Mouse (Mus musculus) heart, embryonic 13.5 days (tissue): ENCODE results near the gene Ube3a. TPM values are rescaled to one million over a fixed set of nuclear protein-coding genes. Genes with fewer than 3 reads are reported as not detected.
A peak's percentile ranks its signal among the peaks of the same experiment; 100 is the strongest.

Source experiments
- ATAC-seq: fragments of 200-750 bp; cut with Nextera tagmentation; 2 replicates; pipeline ENCODE4 v1.8.0; 2017; ENCODE audit warnings: moderate TSS enrichment; ENCODE audit not compliant: insufficient number of reproducible peaks, low FRiP score, low TSS enrichment; ENCODE audit errors: extremely low read depth
- H3K27ac ChIP-seq: fragments of 300-500 bp; sonication (generic); replicated peaks from 2 replicates; pipeline ENCODE4 v1.5.1; 2015; ENCODE audit warnings: moderate library complexity, mild to moderate bottlenecking, inconsistent platforms
- H3K27me3 ChIP-seq: fragments of 300-500 bp; sonication (generic); replicated peaks from 2 replicates; pipeline ENCODE4 v1.6.1; 2015; ENCODE audit warnings: mild to moderate bottlenecking, inconsistent platforms
- H3K36me3 ChIP-seq: fragments of 300-500 bp; sonication (generic); 2 replicates; pipeline ENCODE4 v1.6.1; 2015; ENCODE audit warnings: mild to moderate bottlenecking, inconsistent platforms
- H3K4me1 ChIP-seq: fragments of 300-500 bp; sonication (generic); 2 replicates; pipeline ENCODE4 v1.6.1; 2015; ENCODE audit warnings: inconsistent platforms
- H3K4me2 ChIP-seq: fragments of 300-500 bp; sonication (generic); 2 replicates; pipeline ENCODE4 v1.6.1; 2015; ENCODE audit warnings: inconsistent platforms, mild to moderate bottlenecking, moderate library complexity
- H3K4me3 ChIP-seq: fragments of 300-500 bp; sonication (generic); 2 replicates; pipeline ENCODE4 v1.5.1; 2015; ENCODE audit warnings: moderate library complexity, mild to moderate bottlenecking, inconsistent platforms
- H3K9ac ChIP-seq: fragments of 300-500 bp; sonication (generic); 2 replicates; pipeline ENCODE4 v1.6.1; 2015; ENCODE audit warnings: inconsistent platforms, mild to moderate bottlenecking, moderate library complexity
- H3K9me3 ChIP-seq: fragments of 300-500 bp; sonication (generic); 2 replicates; pipeline ENCODE4 v1.6.1; 2016; ENCODE audit warnings: inconsistent platforms
- WGBS: fragments of 180-500 bp; shearing (Covaris S2); methylation state at CpG from one replicate; pipeline ENCODE4 v1.1.7; 2015; ENCODE audit warnings: mixed read lengths; 5-methylcytosine and 5-hydroxymethylcytosine counted together
- polyA plus RNA-seq: library from polyadenylated mRNA; unstranded; fragments of >200 nt; fragmentation: Nextera tagmentation; extraction: Ambion mirVana; gene quantifications from 2 replicates; pipeline ENCODE4 v1.2.1, GENCODE M21; 2015

Ube3a gene
- polyA plus RNA-seq = 96.1 and 109 TPM in 2 replicates

DNA sequence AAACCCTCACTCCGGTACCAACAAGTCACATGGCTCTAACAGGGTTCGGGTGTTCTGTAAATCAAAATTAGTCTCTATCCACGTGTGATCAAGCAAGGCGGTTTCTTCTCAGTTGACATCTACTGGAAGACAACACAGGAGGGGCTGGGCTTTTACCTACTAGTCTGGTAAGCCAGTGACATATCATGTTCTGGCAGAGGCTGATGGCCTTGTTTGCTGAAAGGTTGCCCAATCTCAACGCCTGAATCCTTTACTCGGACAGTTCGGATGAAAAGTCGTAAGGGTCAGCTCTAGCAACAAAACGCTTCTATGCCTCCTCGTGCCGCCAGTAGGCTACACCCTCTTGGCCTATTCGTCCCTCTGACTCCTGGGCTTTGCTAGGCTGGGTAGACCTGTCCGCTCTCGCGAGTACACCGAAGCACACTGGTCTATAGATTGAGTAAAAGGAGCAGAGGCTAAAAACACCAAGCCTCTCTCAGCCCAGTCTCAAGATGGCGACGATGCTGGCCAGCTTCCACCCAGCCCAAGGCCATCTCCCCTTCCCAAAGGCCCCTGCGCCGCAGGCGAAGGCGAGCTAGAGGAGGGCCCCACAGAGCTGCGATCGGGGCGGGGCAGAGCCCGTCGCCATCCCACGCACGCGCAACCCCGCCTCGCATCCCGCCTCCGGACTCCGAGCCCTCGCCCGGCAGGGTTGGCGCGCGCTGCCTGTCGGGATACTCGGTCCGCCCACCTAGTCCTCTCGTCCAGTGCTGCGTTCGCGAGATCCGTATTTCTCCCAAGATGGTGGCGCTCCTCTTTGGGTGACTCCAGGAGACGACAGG is at the start of gene Ube3a:
TSS of gene Ube3a (plus strand) at position 706 of the 821 bp plus-strand sequence.
- peak; percentile 98 for ATAC-seq
- WGBS = 2% methylated on average over 49 of the region's 50 CpGs
- Histone ChIP-seq H3K4me1 (peaks cover 16% of the 10 kb centered on the region), H3K9ac (peak within 1 kb of the TSS; percentile 99), H3K27me3 (no peaks in the 10 kb centered on the region), H3K4me3 (peak within 1 kb of the TSS; percentile 99), H3K9me3 (no peaks in the 10 kb centered on the region), H3K27ac (peak within 1 kb of the TSS; percentile 98), H3K4me2 (peak within 1 kb of the TSS; percentile 83), H3K36me3 (no peaks in the 10 kb centered on the region)

DNA sequence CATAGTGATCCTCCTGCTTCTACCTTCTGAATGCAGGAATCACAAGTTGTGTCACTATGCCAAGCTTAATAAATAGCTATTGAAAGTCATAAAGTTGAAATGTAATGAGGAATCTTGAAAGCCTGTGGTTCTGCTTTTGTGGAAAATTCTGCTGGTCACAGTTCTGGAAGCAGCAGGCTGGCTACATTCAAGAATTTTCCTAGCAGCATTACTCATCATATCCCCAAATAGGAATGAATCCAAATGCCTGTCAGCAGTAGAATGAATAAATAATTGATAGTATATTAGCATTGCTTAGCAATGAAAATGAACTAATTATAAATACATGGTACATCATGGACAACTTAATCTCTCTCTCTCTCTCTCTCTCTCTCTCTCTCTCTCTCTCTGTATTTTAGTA is 35.7 kb upstream of the Ube3a start:
- Histone ChIP-seq H3K27me3 (no peaks in the 10 kb centered on the region), H3K9ac (no peak overlapping the region), H3K27ac (no peak overlapping the region), H3K4me3 (no peak overlapping the region), H3K36me3 (no peaks in the 10 kb centered on the region), H3K4me1 (no peaks in the 10 kb centered on the region), H3K4me2 (no peak overlapping the region), H3K9me3 (no peaks in the 10 kb centered on the region)
- no peak for ATAC-seq

DNA sequence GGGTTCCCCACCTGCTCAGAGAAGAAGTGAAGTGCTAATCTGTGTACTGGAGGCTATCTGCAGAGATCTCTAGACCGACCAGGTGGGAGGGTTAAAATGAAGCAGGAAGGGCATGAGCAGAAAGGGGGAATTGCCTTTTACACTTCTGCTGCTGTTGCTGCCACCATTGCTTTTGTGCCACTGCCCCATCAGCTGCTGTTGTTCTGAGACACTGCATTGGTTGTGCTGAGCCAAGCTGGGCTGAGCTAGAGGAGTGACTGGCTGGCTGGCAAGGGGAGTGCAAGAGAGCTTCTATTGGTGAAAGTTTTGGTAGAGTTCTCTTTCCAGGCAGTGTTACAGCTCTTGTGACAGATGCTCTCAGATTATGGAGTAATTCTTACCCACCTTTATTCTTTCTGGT is 13.6 kb upstream of the Ube3a start:
- WGBS = 71% methylated on average over 1 of the region's 1 CpGs
- Histone ChIP-seq H3K4me2 (no peak overlapping the region), H3K4me3 (no peak overlapping the region), H3K27ac (no peak overlapping the region), H3K4me1 (no peaks in the 10 kb centered on the region), H3K9ac (no peak overlapping the region), H3K36me3 (no peaks in the 10 kb centered on the region), H3K27me3 (no peaks in the 10 kb centered on the region), H3K9me3 (0 out of 2 replicates have a peak, but pooled peaks cover 8% of the 10 kb centered on the region)
- no peak for ATAC-seq

DNA sequence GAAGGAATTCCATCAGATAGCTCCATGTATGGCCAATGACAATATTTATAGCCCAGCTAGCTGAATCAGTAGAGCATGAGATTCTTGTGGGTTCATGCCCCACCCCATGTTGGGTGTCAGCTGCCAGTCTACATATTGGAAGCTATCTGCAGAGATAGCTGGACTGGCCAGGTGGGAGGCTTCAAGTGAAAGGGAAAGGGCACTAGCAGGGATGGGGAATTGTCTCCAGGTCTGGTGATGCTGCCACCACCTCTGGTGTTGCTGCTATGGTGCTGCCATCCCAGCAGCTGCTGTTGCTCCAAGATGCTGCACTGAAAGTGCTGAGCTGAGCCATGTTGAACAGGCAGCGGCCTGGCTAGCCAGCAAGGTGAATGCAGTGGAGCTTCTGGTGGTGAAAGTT is 7.3 kb upstream of the Ube3a start:
- Histone ChIP-seq H3K27ac (no peak overlapping the region), H3K36me3 (no peaks in the 10 kb centered on the region), H3K27me3 (no peaks in the 10 kb centered on the region), H3K9me3 (no peaks in the 10 kb centered on the region), H3K9ac (no peak overlapping the region), H3K4me1 (no peaks in the 10 kb centered on the region), H3K4me2 (no peak overlapping the region), H3K4me3 (no peak overlapping the region)
- no peak for ATAC-seq
- 64% methylated on average over 1 of the region's 1 CpGs for whole genome bisulfite sequencing

DNA sequence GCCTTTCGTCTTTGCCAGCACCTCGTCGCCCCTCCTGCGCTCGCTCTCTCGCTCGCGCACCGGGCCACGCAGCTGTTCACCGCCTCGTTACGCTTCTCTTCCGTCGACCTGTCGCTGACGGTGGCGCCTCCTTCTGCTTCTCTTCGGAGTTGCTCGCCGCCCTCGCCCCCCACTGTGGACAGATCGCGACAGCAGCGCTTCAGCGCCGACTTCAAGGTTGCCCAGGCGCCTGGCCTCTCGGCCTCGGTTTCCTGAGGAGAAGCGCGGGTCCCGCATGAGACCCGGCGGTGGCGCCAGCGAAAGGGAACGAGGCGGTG is 274 bp downstream of the Ube3a start:
- ATAC-seq = peak; percentile 64
- H3K27ac ChIP-seq = peak overlapping the region; percentile 98
- H3K36me3 ChIP-seq = no peaks in the 10 kb centered on the region
- WGBS = under 1% methylated on average over 39 of the region's 39 CpGs
- H3K9ac ChIP-seq = peak overlapping the region; percentile 99
- no peaks in the 10 kb centered on the region for H3K27me3 ChIP-seq
- H3K4me1 ChIP-seq = peaks cover 19% of the 10 kb centered on the region
- no peaks in the 10 kb centered on the region for H3K9me3 ChIP-seq
- peak overlapping the region; percentile 99 for H3K4me3 ChIP-seq
- peak overlapping the region; percentile 83 for H3K4me2 ChIP-seq

DNA sequence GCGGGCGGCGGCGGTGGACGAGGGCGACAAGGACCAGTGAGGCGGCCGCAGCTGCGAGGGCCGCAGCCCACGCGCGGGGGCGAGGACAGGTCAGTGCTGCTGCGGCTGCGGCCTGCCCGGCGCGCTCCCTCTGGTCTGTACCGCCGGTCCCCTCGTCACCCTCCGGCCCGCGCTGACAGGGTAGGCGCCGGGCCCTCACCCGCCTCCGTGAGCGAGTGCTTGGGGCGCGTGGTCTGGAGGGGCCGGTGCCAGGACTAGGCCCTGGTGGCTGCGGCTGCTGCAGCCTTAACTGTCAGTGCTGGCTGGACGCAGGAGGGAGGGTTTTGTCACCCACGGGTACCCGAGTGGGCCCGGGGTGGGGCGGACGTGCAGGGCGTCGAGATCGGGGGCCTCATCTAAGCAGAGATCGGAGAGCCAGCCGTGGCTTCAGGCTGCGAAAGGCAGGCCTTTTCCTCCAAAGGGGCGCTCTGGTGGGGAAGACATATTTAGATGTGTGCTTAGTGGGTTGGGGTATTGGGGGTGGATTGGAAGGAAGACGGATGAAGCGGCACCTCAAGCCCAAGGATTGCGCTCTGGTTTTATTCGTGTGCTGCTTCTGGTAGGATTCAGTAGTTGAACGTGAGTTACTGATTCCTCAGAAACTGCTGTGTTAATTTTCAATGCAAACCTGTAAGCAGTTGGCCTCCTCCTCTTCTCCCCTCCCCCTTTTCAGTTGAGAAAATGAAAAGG is 797 bp downstream of the Ube3a start:
- Histone ChIP-seq H3K27ac (peak overlapping the region; percentile 98), H3K36me3 (no peaks in the 10 kb centered on the region), H3K9ac (peak overlapping the region; percentile 99), H3K4me3 (peak overlapping the region; percentile 99), H3K4me2 (peak overlapping the region; percentile 83), H3K27me3 (no peaks in the 10 kb centered on the region), H3K4me1 (peaks cover 20% of the 10 kb centered on the region), H3K9me3 (no peaks in the 10 kb centered on the region)
- ATAC-seq = peak; percentile 52
- under 1% methylated on average over 52 of the region's 52 CpGs for WGBS

DNA sequence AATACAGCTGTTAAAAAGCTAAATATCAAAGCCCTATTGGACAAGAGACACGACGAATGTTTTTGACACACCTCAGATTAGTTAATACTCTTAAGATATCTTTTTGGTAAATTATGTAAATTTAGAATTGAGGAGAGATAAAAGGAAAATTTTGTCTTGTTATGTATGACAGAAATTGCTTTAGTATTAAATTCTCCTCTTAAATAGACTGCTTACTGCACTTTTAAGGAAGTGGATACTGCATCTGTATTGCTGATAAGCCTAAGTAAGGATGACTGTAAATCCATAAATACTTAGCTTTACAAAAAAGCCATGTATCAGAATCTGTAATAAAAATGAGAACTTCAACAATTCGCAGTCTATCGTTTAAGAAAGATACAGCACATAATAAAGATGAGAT is 1.8 kb downstream of the Ube3a start:
- Histone ChIP-seq H3K9ac (peak overlapping the region; percentile 99), H3K9me3 (no peaks in the 10 kb centered on the region), H3K36me3 (no peaks in the 10 kb centered on the region), H3K27me3 (no peaks in the 10 kb centered on the region), H3K27ac (no peak overlapping the region), H3K4me2 (peak overlapping the region; percentile 83), H3K4me3 (peak overlapping the region; percentile 99), H3K4me1 (peaks cover 20% of the 10 kb centered on the region)
- no peak for ATAC-seq
- WGBS = 36% methylated on average over 4 of the region's 4 CpGs

DNA sequence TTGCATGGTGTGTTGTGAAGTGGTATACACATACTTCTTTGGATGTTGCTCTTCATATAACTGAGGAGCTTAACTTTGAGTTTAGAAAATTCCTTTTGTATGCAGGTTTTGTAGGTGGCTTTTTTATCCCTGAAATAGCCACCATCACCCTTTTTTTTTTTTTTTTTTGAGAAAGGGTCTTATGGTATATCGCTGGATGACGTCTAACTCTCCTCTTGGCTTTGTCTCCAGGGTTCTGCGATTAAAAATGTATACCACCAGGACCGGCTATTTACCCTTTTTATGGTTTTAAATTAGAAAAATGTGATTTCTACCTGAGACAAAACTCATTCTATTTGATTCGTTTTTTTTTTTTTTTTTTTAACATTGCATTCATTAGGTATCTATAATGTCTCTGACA is 2.2 kb downstream of the Ube3a start:
- 0 out of 2 replicates have a peak overlapping the region, but pooled peaks have one; percentile 11 for H3K9ac ChIP-seq
- no peaks in the 10 kb centered on the region for H3K9me3 ChIP-seq
- H3K27ac ChIP-seq = no peak overlapping the region
- 61% methylated on average over 5 of the region's 5 CpGs for WGBS
- H3K4me3 ChIP-seq = peak overlapping the region; percentile 99
- peak overlapping the region; percentile 83 for H3K4me2 ChIP-seq
- peaks cover 20% of the 10 kb centered on the region for H3K4me1 ChIP-seq
- no peaks in the 10 kb centered on the region for H3K27me3 ChIP-seq
- no peaks in the 10 kb centered on the region for H3K36me3 ChIP-seq
- no peak for ATAC-seq

DNA sequence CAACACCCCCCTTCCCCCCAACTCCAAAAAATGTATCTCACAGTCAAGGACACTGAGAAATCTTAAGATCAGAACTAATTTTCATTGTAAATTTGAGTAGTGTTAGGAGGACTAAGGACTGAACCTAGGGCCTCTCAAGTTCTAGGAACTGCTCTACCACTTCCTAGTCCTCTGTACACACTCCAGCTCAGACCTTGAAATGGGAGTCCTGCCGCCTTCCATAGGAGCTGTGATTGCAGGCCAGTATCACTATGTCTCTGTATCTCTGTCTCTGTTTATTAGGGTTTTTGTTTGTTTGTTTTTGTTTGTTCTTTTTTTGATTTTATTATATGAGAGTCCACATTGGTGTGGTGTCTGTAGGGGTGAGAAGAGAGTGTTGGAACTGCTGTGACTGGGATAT is 3.4 kb downstream of the Ube3a start:
- Histone ChIP-seq H3K9me3 (no peaks in the 10 kb centered on the region), H3K9ac (no peak overlapping the region), H3K27me3 (no peaks in the 10 kb centered on the region), H3K4me3 (no peak overlapping the region), H3K4me1 (peaks cover 20% of the 10 kb centered on the region), H3K36me3 (no peaks in the 10 kb centered on the region), H3K4me2 (peak overlapping the region; percentile 21), H3K27ac (no peak overlapping the region)
- no peak for ATAC-seq
- 52% methylated on average over 1 of the region's 1 CpGs for WGBS

DNA sequence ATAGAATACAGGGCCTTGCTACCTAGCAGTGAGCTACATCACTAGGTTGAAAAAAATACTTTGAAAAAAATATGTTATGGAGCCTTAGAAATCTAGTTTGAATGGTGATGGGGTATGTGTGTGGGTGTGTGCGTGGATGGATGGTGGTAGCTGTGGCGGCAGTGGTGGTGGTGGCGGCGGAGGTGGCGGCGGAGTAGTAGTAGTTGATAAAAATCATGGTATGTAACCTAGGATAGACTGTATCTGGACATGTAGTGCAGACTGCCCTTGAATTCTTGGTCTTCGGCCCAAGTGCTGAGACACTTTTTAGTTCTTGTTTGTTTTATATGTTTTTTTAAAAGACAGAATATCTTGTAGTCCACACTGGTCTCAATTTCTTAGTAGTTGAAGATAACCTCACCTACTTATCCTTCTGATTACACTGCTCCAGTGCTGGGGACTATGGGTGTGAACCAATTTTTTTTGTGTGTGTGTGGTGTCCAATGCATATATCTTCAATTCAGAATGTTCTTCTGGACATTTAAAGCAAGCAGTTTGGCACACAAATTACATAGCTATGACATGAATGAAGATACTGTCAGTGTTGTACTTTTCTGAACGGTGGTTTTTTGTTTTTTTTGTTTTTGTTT is 6.3 kb downstream of the Ube3a start:
- no peak overlapping the region for H3K27ac ChIP-seq
- no peaks in the 10 kb centered on the region for H3K36me3 ChIP-seq
- H3K4me2 ChIP-seq = no peak overlapping the region
- H3K9me3 ChIP-seq = no peaks in the 10 kb centered on the region
- 86% methylated on average over 8 of the region's 8 CpGs for WGBS
- H3K27me3 ChIP-seq = no peaks in the 10 kb centered on the region
- peaks cover 20% of the 10 kb centered on the region for H3K4me1 ChIP-seq
- H3K4me3 ChIP-seq = no peak overlapping the region
- no peak for ATAC-seq
- no peak overlapping the region for H3K9ac ChIP-seq

DNA sequence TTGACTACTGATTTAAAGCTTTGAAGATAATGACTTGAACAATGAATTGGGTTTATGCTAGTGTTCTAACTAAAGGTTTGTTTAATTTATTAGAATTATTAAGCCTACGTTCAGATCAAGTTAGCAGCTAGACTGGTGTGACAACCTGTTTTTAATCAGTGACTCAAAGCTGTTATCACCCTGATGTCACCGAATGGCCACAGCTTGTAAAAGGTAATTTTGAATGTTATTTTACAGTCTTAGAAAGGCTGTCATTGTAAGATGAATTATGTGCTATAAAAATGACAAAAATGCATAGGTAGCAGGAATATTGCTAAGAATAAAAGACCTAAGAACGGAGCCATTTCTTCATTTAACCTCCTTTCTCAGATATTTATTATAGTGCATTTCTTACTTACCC is 14.7 kb downstream of the Ube3a start:
- H3K4me1 ChIP-seq = no peaks in the 10 kb centered on the region
- peaks cover 10% of the 10 kb centered on the region for H3K36me3 ChIP-seq
- 64% methylated on average over 3 of the region's 3 CpGs for WGBS
- H3K27ac ChIP-seq = no peak overlapping the region
- H3K27me3 ChIP-seq = no peaks in the 10 kb centered on the region
- no peaks in the 10 kb centered on the region for H3K9me3 ChIP-seq
- no peak overlapping the region for H3K4me2 ChIP-seq
- H3K4me3 ChIP-seq = no peak overlapping the region
- ATAC-seq = no peak
- H3K9ac ChIP-seq = no peak overlapping the region
